In the genomic region with DNA sequence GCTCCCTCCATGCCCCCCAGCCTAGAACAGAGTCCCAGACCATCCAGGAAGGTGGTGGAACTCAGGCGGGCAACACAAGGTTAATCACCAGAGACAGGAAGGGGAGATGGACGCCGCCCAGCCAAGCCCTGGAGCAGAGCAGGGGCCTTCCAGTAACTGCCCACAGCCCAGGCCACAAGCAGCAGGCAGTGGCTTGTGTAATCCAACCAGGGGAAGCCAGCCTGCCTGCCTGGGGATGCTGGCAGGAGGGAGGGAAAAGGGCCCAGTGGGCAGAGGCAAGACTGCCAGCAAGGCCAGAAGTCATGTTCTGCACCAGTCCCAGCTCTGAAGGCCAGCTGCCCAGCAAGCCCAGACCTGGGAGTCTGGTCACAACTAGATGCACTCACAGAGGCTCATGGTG, we compare ENCODE assay signal across 11 mouse cellular contexts. TPM values are rescaled to one million over a fixed set of nuclear protein-coding genes. Genes with fewer than 3 reads are reported as not detected.
DNase-seq lines count a peak whose midpoint lies in the region; ATAC-seq and TF ChIP-seq lines count a peak whose summit lies in the region.
"Had no signal": no experiment of that assay in that cellular context is flagged by ENCODE, and none has a peak within 500 bp of the region (broad histone marks: within the 10 kb centered on the region; RNA-seq: fewer than 3 reads in every experiment).

No protein-coding gene starts in this region.

- TF ChIP-seq POLR2A in heart, adult 2 months (IDR thresholded peaks at IDR 0.05; ENCODE audit: insufficient read depth, low read depth, low read length), result no peak

- no peak for TF ChIP-seq CTCF in heart, adult 2 months (IDR thresholded peaks at IDR 0.05)
- no peak for TF ChIP-seq CTCF in forebrain, postnatal 0 days (IDR thresholded peaks at IDR 0.05; ENCODE audit: low read depth)
- no peak for TF ChIP-seq CTCF in hindbrain, postnatal 0 days (IDR thresholded peaks at IDR 0.05; ENCODE audit: low read depth)

- peak overlapping the region; percentile 41 for H3K27ac ChIP-seq in heart, adult 2 months
- no peak overlapping the region for H3K27ac ChIP-seq in embryonic facial prominence, embryonic 13.5 days
- H3K27ac ChIP-seq in forebrain, postnatal 0 days (ENCODE audit: low read depth, low read length), result no peak overlapping the region
- no peak overlapping the region for H3K27ac ChIP-seq in hindbrain, postnatal 0 days
- H3K27ac ChIP-seq: forebrain, embryonic 10.5 days; intestine, embryonic 15.5 days had no signal

- 28% methylated on average over 3 of the region's 3 CpGs for WGBS in heart, adult 2 months
- 62% methylated on average over 3 of the region's 3 CpGs for WGBS in embryonic facial prominence, embryonic 13.5 days
- WGBS in forebrain, postnatal 0 days, result 91% methylated on average over 3 of the region's 3 CpGs
- 64% methylated on average over 3 of the region's 3 CpGs for WGBS in hindbrain, postnatal 0 days

- peaks cover 20% of the 10 kb centered on the region for H3K4me1 ChIP-seq in heart, adult 2 months (ENCODE audit: control insufficient read depth, insufficient read depth, low read length)
- H3K4me1 ChIP-seq in embryonic facial prominence, embryonic 13.5 days, result 0 out of 2 replicates have a peak, but pooled peaks cover 2% of the 10 kb centered on the region
- no peaks in the 10 kb centered on the region for H3K4me1 ChIP-seq in forebrain, postnatal 0 days (ENCODE audit: insufficient read depth)
- H3K4me1 ChIP-seq in hindbrain, postnatal 0 days (ENCODE audit: insufficient read depth, low read length), result no peaks in the 10 kb centered on the region

- peak in 1 of 2 experiments; percentile 56 for DNase-seq in heart, adult 2 months
- no peak for DNase-seq in heart, postnatal 10 days
- DNase-seq in Muller cell, postnatal 12 days (ENCODE audit: inconsistent ontology term), result peak; percentile 68
- DNase-seq in lung, postnatal 10 days, result peak; percentile 64
- DNase-seq in forebrain, postnatal 0 days, result no peak
- no peak for DNase-seq in urinary bladder, postnatal 25 days (ENCODE audit: low spot score)
- DNase-seq in hindbrain, postnatal 0 days (ENCODE audit: low spot score), result no peak
- DNase-seq: lung, embryonic 14.5 days had no signal

- peaks cover 2% of the 10 kb centered on the region; the same call in 1 of the 2 replicates for H3K79me2 ChIP-seq in heart, adult 2 months (replicated peaks; ENCODE audit: control insufficient read depth, insufficient read depth, low read length)

- H3K9ac ChIP-seq in heart, adult 2 months (ENCODE audit: low read depth, low read length), result peak overlapping the region; percentile 46
- 0 out of 2 replicates have a peak overlapping the region, but pooled peaks have one; percentile 36 for H3K9ac ChIP-seq in embryonic facial prominence, embryonic 13.5 days
- H3K9ac ChIP-seq in forebrain, postnatal 0 days, result no peak overlapping the region
- H3K9ac ChIP-seq in hindbrain, postnatal 0 days (replicated peaks; ENCODE audit: low read length), result no peak overlapping the region
- H3K9ac ChIP-seq: intestine, embryonic 15.5 days; lung, embryonic 14.5 days had no signal

- H3K4me3 ChIP-seq in heart, adult 2 months, result no peak overlapping the region; the same call in 1 of the 2 replicates
- H3K4me3 ChIP-seq in embryonic facial prominence, embryonic 13.5 days, result no peak overlapping the region
- no peak overlapping the region for H3K4me3 ChIP-seq in forebrain, postnatal 0 days (ENCODE audit: low read depth, low read length)
- no peak overlapping the region for H3K4me3 ChIP-seq in hindbrain, postnatal 0 days (ENCODE audit: low read length)
- H3K4me3 ChIP-seq: forebrain, embryonic 10.5 days; intestine, embryonic 15.5 days had no signal

- peaks cover 4% of the 10 kb centered on the region; the same call in 1 of the 2 replicates for H3K36me3 ChIP-seq in heart, adult 2 months (ENCODE audit: control insufficient read depth, insufficient read depth, low read length)
- H3K36me3 ChIP-seq in embryonic facial prominence, embryonic 13.5 days, result peaks cover 39% of the 10 kb centered on the region
- peaks cover 23% of the 10 kb centered on the region; the same call in 1 of the 2 replicates for H3K36me3 ChIP-seq in forebrain, postnatal 0 days (ENCODE audit: insufficient read depth)
- peaks cover 18% of the 10 kb centered on the region; the same call in 1 of the 2 replicates for H3K36me3 ChIP-seq in hindbrain, postnatal 0 days (ENCODE audit: insufficient read depth, low read length)

- no peak for TF ChIP-seq EP300 in heart, adult 2 months (IDR thresholded peaks at IDR 0.05; ENCODE audit: insufficient read depth, low read depth, low read length)

- no peaks in the 10 kb centered on the region for H3K27me3 ChIP-seq in heart, adult 2 months (ENCODE audit: control insufficient read depth, insufficient read depth, low read length)
- no peaks in the 10 kb centered on the region for H3K27me3 ChIP-seq in embryonic facial prominence, embryonic 13.5 days
- no peaks in the 10 kb centered on the region for H3K27me3 ChIP-seq in forebrain, postnatal 0 days (ENCODE audit: insufficient read depth, low read length)
- H3K27me3 ChIP-seq in hindbrain, postnatal 0 days (ENCODE audit: insufficient read depth, low read length), result no peaks in the 10 kb centered on the region
- H3K27me3 ChIP-seq: intestine, embryonic 15.5 days had no signal

- no peak overlapping the region for H3K4me2 ChIP-seq in embryonic facial prominence, embryonic 13.5 days
- no peak overlapping the region for H3K4me2 ChIP-seq in forebrain, postnatal 0 days (ENCODE audit: low read depth)
- no peak overlapping the region for H3K4me2 ChIP-seq in hindbrain, postnatal 0 days (ENCODE audit: low read depth, low read length)
- H3K4me2 ChIP-seq: intestine, embryonic 15.5 days; lung, embryonic 14.5 days had no signal

- H3K9me3 ChIP-seq in embryonic facial prominence, embryonic 13.5 days, result no peaks in the 10 kb centered on the region
- H3K9me3 ChIP-seq in forebrain, postnatal 0 days (ENCODE audit: low read length), result no peaks in the 10 kb centered on the region
- H3K9me3 ChIP-seq in hindbrain, postnatal 0 days (ENCODE audit: low read length), result no peaks in the 10 kb centered on the region
- H3K9me3 ChIP-seq: forebrain, embryonic 10.5 days; intestine, embryonic 15.5 days had no signal

- no peak for ATAC-seq in embryonic facial prominence, embryonic 13.5 days (ENCODE audit: insufficient number of reproducible peaks, insufficient read depth, low FRiP score, low TSS enrichment, low read depth)
- ATAC-seq in forebrain, postnatal 0 days, result no peak
- no peak for ATAC-seq in hindbrain, postnatal 0 days
- ATAC-seq: intestine, embryonic 15.5 days had no signal

- intact Hi-C loops in heart, adult 2 months (cut with DNase I), result no loop called here
- intact Hi-C loops in heart, postnatal 10 days (cut with DNase I), result no loop called here

RNA-seq across cellular contexts. Expression of a gene that starts 18.5 kb away (rescaled TPM):
- 10 to 100 TPM; 10.6 to 11.2 TPM for total RNA-seq in heart, adult 2 months (2021)
- polyA plus RNA-seq in heart, adult 2 months (2012; rRNA removed), result 16.9 and 18.0 TPM in 2 replicates
- 10 to 100 TPM; 15.1 to 17.6 TPM for total RNA-seq in heart, postnatal 10 days (2021)
- 15.8 and 16.1 TPM in 2 replicates for polyA plus RNA-seq in embryonic facial prominence, embryonic 13.5 days (2015; fragmentation: Nextera tagmentation; extraction: Ambion mirVana)
- total RNA-seq in forebrain, postnatal 0 days (2014; rRNA removed), result 19.2 and 24.2 TPM in 2 replicates
- polyA plus RNA-seq in forebrain, postnatal 0 days (2015; fragmentation: Nextera tagmentation; extraction: Ambion mirVana), result 4.6 and 6.8 TPM in 2 replicates
- 22.8 and 23.7 TPM in 2 replicates for total RNA-seq in hindbrain, postnatal 0 days (2014; rRNA removed)
- polyA plus RNA-seq in hindbrain, postnatal 0 days (2015; fragmentation: Nextera tagmentation; extraction: Ambion mirVana), result 6.9 and 7.8 TPM in 2 replicates

RNA-seq across cellular contexts. Expression of a gene that starts 28.8 kb away (rescaled TPM):
- 100 to 1,000 TPM; 140 to 161 TPM for total RNA-seq in heart, adult 2 months (2021)
- 127 and 144 TPM in 2 replicates for polyA plus RNA-seq in heart, adult 2 months (2012; rRNA removed)
- 100 to 1,000 TPM; 110 to 112 TPM for total RNA-seq in heart, postnatal 10 days (2021)
- polyA plus RNA-seq in embryonic facial prominence, embryonic 13.5 days (2015; fragmentation: Nextera tagmentation; extraction: Ambion mirVana), result 18.5 and 19.0 TPM in 2 replicates
- 77.2 and 77.8 TPM in 2 replicates for total RNA-seq in forebrain, postnatal 0 days (2014; rRNA removed)
- 13.6 and 14.8 TPM in 2 replicates for polyA plus RNA-seq in forebrain, postnatal 0 days (2015; fragmentation: Nextera tagmentation; extraction: Ambion mirVana)
- 86.4 and 86.6 TPM in 2 replicates for total RNA-seq in hindbrain, postnatal 0 days (2014; rRNA removed)
- 13.9 and 15.0 TPM in 2 replicates for polyA plus RNA-seq in hindbrain, postnatal 0 days (2015; fragmentation: Nextera tagmentation; extraction: Ambion mirVana)

RNA-seq across cellular contexts. Expression of a gene that starts 39.9 kb away (rescaled TPM):
- 1,000 to 10,000 TPM in 1 of 2 experiments, 100 to 1,000 TPM in 1; 832 to 1,055 TPM for total RNA-seq in heart, adult 2 months (2021)
- 860 and 993 TPM in 2 replicates for polyA plus RNA-seq in heart, adult 2 months (2012; rRNA removed)
- total RNA-seq in heart, postnatal 10 days (2021), result 100 to 1,000 TPM; 551 to 562 TPM
- 445 and 488 TPM in 2 replicates for polyA plus RNA-seq in embryonic facial prominence, embryonic 13.5 days (2015; fragmentation: Nextera tagmentation; extraction: Ambion mirVana)
- total RNA-seq in forebrain, postnatal 0 days (2014; rRNA removed), result 401 and 478 TPM in 2 replicates
- polyA plus RNA-seq in forebrain, postnatal 0 days (2015; fragmentation: Nextera tagmentation; extraction: Ambion mirVana), result 644 and 800 TPM in 2 replicates
- 373 and 379 TPM in 2 replicates for total RNA-seq in hindbrain, postnatal 0 days (2014; rRNA removed)
- 757 and 762 TPM in 2 replicates for polyA plus RNA-seq in hindbrain, postnatal 0 days (2015; fragmentation: Nextera tagmentation; extraction: Ambion mirVana)

RNA-seq across cellular contexts. Expression of a gene that starts 47.3 kb away (rescaled TPM):
- 10 to 100 TPM; 78.3 to 89.8 TPM for total RNA-seq in heart, adult 2 months (2021)
- 182 and 194 TPM in 2 replicates for polyA plus RNA-seq in heart, adult 2 months (2012; rRNA removed)
- total RNA-seq in heart, postnatal 10 days (2021), result 10 to 100 TPM; 79.0 to 79.1 TPM
- 247 and 265 TPM in 2 replicates for polyA plus RNA-seq in embryonic facial prominence, embryonic 13.5 days (2015; fragmentation: Nextera tagmentation; extraction: Ambion mirVana)
- 104 and 129 TPM in 2 replicates for total RNA-seq in forebrain, postnatal 0 days (2014; rRNA removed)
- 168 and 184 TPM in 2 replicates for polyA plus RNA-seq in forebrain, postnatal 0 days (2015; fragmentation: Nextera tagmentation; extraction: Ambion mirVana)
- 93.3 and 100 TPM in 2 replicates for total RNA-seq in hindbrain, postnatal 0 days (2014; rRNA removed)
- polyA plus RNA-seq in hindbrain, postnatal 0 days (2015; fragmentation: Nextera tagmentation; extraction: Ambion mirVana), result 143 TPM in 2 replicates

RNA-seq across cellular contexts. Expression of a gene that starts 51.6 kb away (rescaled TPM):
- 1,000 to 10,000 TPM; 1,015 to 1,150 TPM for total RNA-seq in heart, adult 2 months (2021)
- 1,139 and 1,938 TPM in 2 replicates for polyA plus RNA-seq in heart, adult 2 months (2012; rRNA removed)
- 1,000 to 10,000 TPM; 1,058 to 1,125 TPM for total RNA-seq in heart, postnatal 10 days (2021)
- 491 and 513 TPM in 2 replicates for polyA plus RNA-seq in embryonic facial prominence, embryonic 13.5 days (2015; fragmentation: Nextera tagmentation; extraction: Ambion mirVana)
- 154 and 193 TPM in 2 replicates for total RNA-seq in forebrain, postnatal 0 days (2014; rRNA removed)
- polyA plus RNA-seq in forebrain, postnatal 0 days (2015; fragmentation: Nextera tagmentation; extraction: Ambion mirVana), result 633 and 650 TPM in 2 replicates
- 273 and 303 TPM in 2 replicates for total RNA-seq in hindbrain, postnatal 0 days (2014; rRNA removed)
- 733 and 736 TPM in 2 replicates for polyA plus RNA-seq in hindbrain, postnatal 0 days (2015; fragmentation: Nextera tagmentation; extraction: Ambion mirVana)

Comparison
In these comparisons a context has a peak if more than half of its experiments do, and no peak if none do; other contexts are left out.
1. DNase-seq: peak in Muller cell, postnatal 12 days (single experiment) and lung, postnatal 10 days (single experiment); none in heart, postnatal 10 days (0 of 2), forebrain, postnatal 0 days (single experiment), urinary bladder, postnatal 25 days (single experiment) and hindbrain, postnatal 0 days (single experiment).
2. H3K9ac ChIP-seq: peak in heart, adult 2 months (single experiment) and embryonic facial prominence, embryonic 13.5 days (single experiment); none in forebrain, postnatal 0 days (single experiment) and hindbrain, postnatal 0 days (single experiment).